Mouse (Mus musculus): ENCODE results near the gene Xylb. TPM values are rescaled to one million over a fixed set of nuclear protein-coding genes. Genes with fewer than 3 reads are reported as not detected.

The Xylb gene
- polyA plus RNA-seq, 1 experiment = 7.9 TPM

GRCm38 (mm10) chr9:119438498-119439000 lies 81.4 kb downstream of the Xylb start:
- no peaks in the 10 kb centered on the region for H3K27me3 ChIP-seq (ENCODE audit: control insufficient read depth, insufficient read depth, low read length, poor library complexity, severe bottlenecking)
- TF ChIP-seq POLR2A (IDR thresholded peaks at IDR 0.05; ENCODE audit: insufficient read depth, low read length) = no peak
- TF ChIP-seq CTCF (IDR thresholded peaks at IDR 0.05; ENCODE audit: low read depth, low read length) = no peak
- TF ChIP-seq EP300 (IDR thresholded peaks at IDR 0.05; ENCODE audit: insufficient read depth, low read depth, low read length) = no peak
- H3K27ac ChIP-seq (ENCODE audit: insufficient read depth, low read length) = no peak overlapping the region
- no peak overlapping the region for H3K4me3 ChIP-seq (ENCODE audit: low read depth, low read length)
- H3K9me3 ChIP-seq (replicated peaks; ENCODE audit: control insufficient read depth, insufficient read depth, low read length, poor library complexity, severe bottlenecking) = no peaks in the 10 kb centered on the region
- no peaks in the 10 kb centered on the region for H3K4me1 ChIP-seq (ENCODE audit: control insufficient read depth, insufficient read depth, low read length)
- no peak overlapping the region for H3K9ac ChIP-seq (ENCODE audit: low read depth, poor library complexity, severe bottlenecking)
- H3K36me3 ChIP-seq (ENCODE audit: control insufficient read depth, insufficient read depth, low read length, poor library complexity, severe bottlenecking) = 0 out of 2 replicates have a peak, but pooled peaks cover 3% of the 10 kb centered on the region

Other genes starting within 250 kb of the Xylb start
- 0.78 and 2.1 TPM in 2 replicates for gene Acaa1b, start 200.3 kb upstream of the Xylb start, polyA plus RNA-seq (2011; ENCODE audit: insufficient read depth, insufficient read length, low read depth, missing spikeins)
- gene Gm47289, start 198.2 kb upstream of the Xylb start, polyA plus RNA-seq (2011; ENCODE audit: insufficient read depth, insufficient read length, low read depth, missing spikeins) = not detected in 2 replicates
- gene Slc22a13, start 148.3 kb upstream of the Xylb start, polyA plus RNA-seq (2011; ENCODE audit: insufficient read depth, insufficient read length, low read depth, missing spikeins) = 0.34 TPM in 1 of 2 replicates, not detected in the other
- gene Oxsr1, start 35.0 kb upstream of the Xylb start, polyA plus RNA-seq (2011; ENCODE audit: insufficient read depth, insufficient read length, low read depth, missing spikeins) = 85.3 and 86.3 TPM in 2 replicates
- gene Acaa1a, start 17.7 kb upstream of the Xylb start, polyA plus RNA-seq (2011; ENCODE audit: insufficient read depth, insufficient read length, low read depth, missing spikeins) = 20.7 and 23.9 TPM in 2 replicates
- gene Myd88, start 16.0 kb upstream of the Xylb start, polyA plus RNA-seq (2011; ENCODE audit: insufficient read depth, insufficient read length, low read depth, missing spikeins) = 6.2 and 7.0 TPM in 2 replicates
- not detected in 2 replicates for gene Slc22a14, start 8.2 kb downstream of the Xylb start, polyA plus RNA-seq (2011; ENCODE audit: insufficient read depth, insufficient read length, low read depth, missing spikeins)
- gene Acvr2b, start 44.7 kb downstream of the Xylb start, polyA plus RNA-seq (2011; ENCODE audit: insufficient read depth, insufficient read length, low read depth, missing spikeins) = 52.1 and 54.3 TPM in 2 replicates
- 10.5 and 11.0 TPM in 2 replicates for gene Exog, start 87.6 kb downstream of the Xylb start, polyA plus RNA-seq (2011; ENCODE audit: insufficient read depth, insufficient read length, low read depth, missing spikeins)
- gene Scn5a, start 221.6 kb downstream of the Xylb start, polyA plus RNA-seq (2011; ENCODE audit: insufficient read depth, insufficient read length, low read depth, missing spikeins) = 0.49 and 1.2 TPM in 2 replicates